Mouse (Mus musculus): ENCODE data around the gene Kif1b. TPM values are rescaled to one million over a fixed set of nuclear protein-coding genes. Genes with fewer than 3 reads are reported as not detected.

Kif1b gene
- polyA plus RNA-seq (2015; fragmentation: Nextera tagmentation; extraction: Ambion mirVana): 123 and 135 TPM in 2 replicates

DNA sequence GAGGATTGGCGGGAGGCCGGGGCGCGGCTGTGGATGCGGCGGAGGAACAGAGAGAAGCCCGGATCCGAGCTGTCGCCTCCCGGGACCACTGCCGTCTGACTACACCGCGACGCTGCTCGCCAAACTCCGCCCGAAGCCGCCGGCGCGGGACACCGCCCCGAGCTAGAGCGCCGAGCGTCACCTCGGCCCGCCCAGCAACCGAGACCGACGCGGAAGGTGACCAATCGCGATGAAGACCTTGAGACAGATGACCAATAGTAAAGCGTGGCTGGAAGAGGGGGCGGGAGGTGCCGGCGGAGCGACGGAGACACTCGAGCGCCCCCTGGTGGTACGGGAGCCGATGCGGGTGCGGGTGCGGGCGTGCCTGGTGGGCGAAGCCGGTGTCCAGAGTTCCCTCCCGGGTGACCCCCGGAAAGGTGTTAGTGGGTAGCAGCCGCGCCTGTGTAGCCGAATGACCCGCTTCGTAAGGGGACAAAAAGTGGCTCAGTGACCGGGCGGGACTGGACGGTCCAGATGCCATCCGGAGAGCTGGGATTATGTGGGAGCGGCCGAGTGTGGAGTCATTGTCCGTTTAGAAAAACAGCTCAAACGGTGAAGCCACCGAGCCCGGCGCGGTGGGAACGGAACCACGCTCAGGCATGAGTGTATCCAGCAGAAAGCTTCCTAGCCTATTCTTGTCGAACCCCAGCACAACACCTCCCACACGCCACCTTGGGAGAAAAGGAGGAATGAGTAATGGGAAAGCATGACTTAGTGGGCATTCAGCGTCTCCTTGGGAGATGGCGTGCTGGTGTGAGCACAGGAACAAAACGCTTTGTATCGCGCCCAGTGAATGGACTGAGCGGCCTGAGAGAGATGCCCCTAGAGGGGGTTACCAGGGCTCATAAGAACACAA lies at the start of gene Kif1b:
TSS of gene Kif1b (minus strand) at position 98 of the 895 bp plus-strand sequence.
- no peaks in the 10 kb centered on the region for H3K27me3 ChIP-seq
- no peaks in the 10 kb centered on the region for H3K36me3 ChIP-seq
- H3K4me2 ChIP-seq: peak within 1 kb of the TSS; percentile 87
- H3K9me3 ChIP-seq: no peaks in the 10 kb centered on the region
- peak within 1 kb of the TSS; percentile 100 for H3K9ac ChIP-seq
- WGBS: under 1% methylated on average over 78 of the region's 79 CpGs
- peak within 1 kb of the TSS; percentile 99 for H3K4me3 ChIP-seq
- peak; percentile 97 for ATAC-seq (ENCODE audit: low FRiP score, low read depth)
- H3K4me1 ChIP-seq (replicated peaks): peaks cover 43% of the 10 kb centered on the region
- H3K27ac ChIP-seq (replicated peaks): peak within 1 kb of the TSS; percentile 95

- WGBS: 98% methylated on average over 8 of the region's 8 CpGs
- peaks cover 90% of the 10 kb centered on the region for H3K36me3 ChIP-seq
- H3K27ac ChIP-seq (replicated peaks): no peak overlapping the region
- no peaks in the 10 kb centered on the region for H3K27me3 ChIP-seq
- no peak overlapping the region for H3K4me3 ChIP-seq
- H3K9ac ChIP-seq: no peak overlapping the region
- H3K4me1 ChIP-seq (replicated peaks): no peaks in the 10 kb centered on the region
- H3K9me3 ChIP-seq: no peaks in the 10 kb centered on the region
- no peak for ATAC-seq (ENCODE audit: low FRiP score, low read depth)
- no peak overlapping the region for H3K4me2 ChIP-seq
Measured at GRCm38 (mm10) chr4:149354671-149355070, 47.2 kb upstream of the Kif1b start.

GRCm38 (mm10) chr4:149351596-149352150 lies 44.2 kb upstream of the Kif1b start:
- no peak overlapping the region for H3K4me3 ChIP-seq
- no peaks in the 10 kb centered on the region for H3K4me1 ChIP-seq (replicated peaks)
- no peak for ATAC-seq (ENCODE audit: low FRiP score, low read depth)
- no peak overlapping the region for H3K27ac ChIP-seq (replicated peaks)
- H3K9ac ChIP-seq: no peak overlapping the region
- H3K4me2 ChIP-seq: no peak overlapping the region
- no peaks in the 10 kb centered on the region for H3K27me3 ChIP-seq
- H3K9me3 ChIP-seq: no peaks in the 10 kb centered on the region
- 91% methylated on average over 8 of the region's 8 CpGs for WGBS
- peaks cover 84% of the 10 kb centered on the region for H3K36me3 ChIP-seq

DNA sequence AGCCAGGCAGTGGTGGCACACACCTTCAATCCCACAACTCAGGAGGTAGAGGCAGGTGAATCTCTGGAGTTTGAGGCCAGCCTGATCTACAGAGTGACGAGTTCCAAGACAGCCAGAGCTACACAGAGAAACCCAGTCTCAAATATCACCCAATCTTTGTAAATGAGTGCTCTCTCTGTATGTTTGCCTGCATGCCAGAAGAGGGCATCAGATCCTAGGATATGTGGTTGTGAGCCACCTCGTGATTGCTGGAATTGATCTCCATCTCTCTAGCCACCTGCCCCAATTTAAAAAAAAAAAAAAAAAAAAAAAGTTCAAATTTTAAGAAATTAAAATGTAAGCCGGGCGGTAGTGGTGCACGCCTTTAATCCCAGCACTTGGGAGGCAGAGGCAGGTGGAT lies 41.5 kb upstream of the Kif1b start:
- Histone ChIP-seq H3K27ac (replicated peaks) (no peak overlapping the region), H3K36me3 (peaks cover 83% of the 10 kb centered on the region), H3K9me3 (no peaks in the 10 kb centered on the region), H3K4me1 (replicated peaks) (no peaks in the 10 kb centered on the region), H3K9ac (no peak overlapping the region), H3K4me2 (no peak overlapping the region), H3K27me3 (no peaks in the 10 kb centered on the region), H3K4me3 (no peak overlapping the region)
- no peak for ATAC-seq (ENCODE audit: low FRiP score, low read depth)
- WGBS: 77% methylated on average over 5 of the region's 5 CpGs

DNA sequence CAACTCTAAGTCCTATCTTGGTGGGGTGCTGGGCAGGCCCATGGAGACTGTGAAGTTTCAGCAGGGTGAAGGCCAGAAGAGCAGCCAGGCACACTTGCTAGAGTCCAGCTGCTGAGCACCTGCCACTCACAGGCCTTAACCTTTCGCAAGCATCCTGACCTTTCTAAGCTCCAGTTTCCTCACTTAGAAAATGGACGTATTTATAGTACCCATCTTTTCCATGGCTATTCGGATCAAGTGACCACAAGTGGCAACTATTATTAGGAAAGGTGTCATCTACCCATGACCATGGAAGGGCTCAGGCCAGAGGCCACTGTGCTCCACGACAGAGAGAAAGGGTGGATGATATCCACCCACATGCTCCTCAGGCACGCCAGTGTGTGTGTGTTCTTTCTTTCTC lies 38.4 kb upstream of the Kif1b start:
- peaks cover 84% of the 10 kb centered on the region for H3K36me3 ChIP-seq
- no peak overlapping the region for H3K9ac ChIP-seq
- no peaks in the 10 kb centered on the region for H3K4me1 ChIP-seq (replicated peaks)
- ATAC-seq (ENCODE audit: low FRiP score, low read depth): no peak
- 86% methylated on average over 5 of the region's 5 CpGs for WGBS
- no peaks in the 10 kb centered on the region for H3K9me3 ChIP-seq
- no peak overlapping the region for H3K4me3 ChIP-seq
- no peak overlapping the region for H3K4me2 ChIP-seq
- H3K27ac ChIP-seq (replicated peaks): no peak overlapping the region
- H3K27me3 ChIP-seq: no peaks in the 10 kb centered on the region

DNA sequence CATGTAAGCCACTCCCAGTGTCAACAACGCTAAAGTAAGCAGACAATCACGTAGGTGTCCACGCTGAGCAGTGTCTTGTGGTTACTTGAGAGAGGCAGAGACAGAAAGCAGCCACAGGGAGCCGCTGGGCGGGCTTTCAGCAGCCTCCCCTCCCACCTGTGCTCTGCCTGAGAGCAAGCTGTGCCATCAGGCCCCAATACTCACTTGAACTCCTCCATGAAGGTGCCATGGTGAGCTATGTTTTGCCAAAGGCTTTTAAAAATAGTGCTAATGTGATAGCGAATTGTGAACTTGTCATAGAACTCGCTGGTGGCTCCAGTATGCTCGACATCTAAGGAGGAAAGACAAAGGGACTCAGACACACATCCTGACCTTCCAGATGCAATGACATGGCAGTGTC lies 36.8 kb upstream of the Kif1b start:
- Histone ChIP-seq H3K9me3 (no peaks in the 10 kb centered on the region), H3K9ac (no peak overlapping the region), H3K27ac (replicated peaks) (no peak overlapping the region), H3K4me2 (no peak overlapping the region), H3K4me1 (replicated peaks) (no peaks in the 10 kb centered on the region), H3K27me3 (no peaks in the 10 kb centered on the region), H3K36me3 (peaks cover 80% of the 10 kb centered on the region), H3K4me3 (no peak overlapping the region)
- ATAC-seq (ENCODE audit: low FRiP score, low read depth): no peak
- WGBS: 80% methylated on average over 8 of the region's 8 CpGs

- no peak overlapping the region for H3K9ac ChIP-seq
- H3K27ac ChIP-seq (replicated peaks): no peak overlapping the region
- H3K4me1 ChIP-seq (replicated peaks): no peaks in the 10 kb centered on the region
- H3K27me3 ChIP-seq: no peaks in the 10 kb centered on the region
- peaks cover 82% of the 10 kb centered on the region for H3K36me3 ChIP-seq
- H3K4me2 ChIP-seq: no peak overlapping the region
- H3K4me3 ChIP-seq: no peak overlapping the region
- WGBS: 81% methylated on average over 2 of the region's 2 CpGs
- ATAC-seq (ENCODE audit: low FRiP score, low read depth): no peak
- H3K9me3 ChIP-seq: no peaks in the 10 kb centered on the region
Measured at GRCm38 (mm10) chr4:149340680-149341079, 33.2 kb upstream of the Kif1b start.

GRCm38 (mm10) chr4:149339426-149340214 lies 32.1 kb upstream of the Kif1b start:
- no peak overlapping the region for H3K27ac ChIP-seq (replicated peaks)
- H3K9ac ChIP-seq: no peak overlapping the region
- 70% methylated on average over 5 of the region's 5 CpGs for WGBS
- H3K27me3 ChIP-seq: no peaks in the 10 kb centered on the region
- no peaks in the 10 kb centered on the region for H3K9me3 ChIP-seq
- no peak overlapping the region for H3K4me3 ChIP-seq
- no peaks in the 10 kb centered on the region for H3K4me1 ChIP-seq (replicated peaks)
- H3K4me2 ChIP-seq: no peak overlapping the region
- H3K36me3 ChIP-seq: peaks cover 84% of the 10 kb centered on the region
- no peak for ATAC-seq (ENCODE audit: low FRiP score, low read depth)

DNA sequence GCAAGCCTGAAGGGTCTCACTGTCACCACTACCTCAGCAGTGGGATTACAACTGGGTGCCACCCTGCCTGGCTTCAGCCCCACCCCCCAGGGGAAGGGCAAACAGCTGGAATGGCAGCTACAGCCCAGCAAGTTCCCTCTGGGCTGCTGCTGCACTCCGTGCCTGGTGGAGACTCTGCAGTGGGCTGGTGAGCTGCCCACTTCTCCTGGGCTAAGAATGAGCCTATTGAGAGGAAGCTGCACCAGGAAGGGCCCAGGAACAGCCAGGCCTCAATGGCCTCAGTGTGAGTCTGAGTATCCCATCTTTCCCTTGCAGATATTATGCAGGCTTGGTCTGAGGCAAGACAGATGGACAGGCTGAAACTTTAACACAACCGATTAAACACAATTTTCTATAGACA lies 30.6 kb upstream of the Kif1b start:
- Histone ChIP-seq H3K4me2 (no peak overlapping the region), H3K36me3 (peaks cover 82% of the 10 kb centered on the region), H3K27ac (replicated peaks) (0 out of 2 replicates have a peak overlapping the region, but pooled peaks have one; percentile 20), H3K9ac (no peak overlapping the region), H3K9me3 (no peaks in the 10 kb centered on the region), H3K27me3 (no peaks in the 10 kb centered on the region), H3K4me1 (replicated peaks) (no peaks in the 10 kb centered on the region), H3K4me3 (no peak overlapping the region)
- ATAC-seq (ENCODE audit: low FRiP score, low read depth): no peak
- WGBS: 87% methylated on average over 2 of the region's 2 CpGs

GRCm38 (mm10) chr4:149337353-149337752 lies 29.9 kb upstream of the Kif1b start:
- Histone ChIP-seq H3K27me3 (no peaks in the 10 kb centered on the region), H3K9me3 (no peaks in the 10 kb centered on the region), H3K4me2 (no peak overlapping the region), H3K27ac (replicated peaks) (no peak overlapping the region), H3K36me3 (peaks cover 82% of the 10 kb centered on the region), H3K9ac (no peak overlapping the region), H3K4me1 (replicated peaks) (no peaks in the 10 kb centered on the region), H3K4me3 (no peak overlapping the region)
- 92% methylated on average over 9 of the region's 9 CpGs for WGBS
- ATAC-seq (ENCODE audit: low FRiP score, low read depth): no peak

GRCm38 (mm10) chr4:149336302-149336701 lies 28.8 kb upstream of the Kif1b start:
- Histone ChIP-seq H3K27ac (replicated peaks) (no peak overlapping the region), H3K9ac (no peak overlapping the region), H3K36me3 (peaks cover 79% of the 10 kb centered on the region), H3K27me3 (no peaks in the 10 kb centered on the region), H3K9me3 (no peaks in the 10 kb centered on the region), H3K4me1 (replicated peaks) (no peaks in the 10 kb centered on the region), H3K4me2 (no peak overlapping the region), H3K4me3 (no peak overlapping the region)
- WGBS: 92% methylated on average over 7 of the region's 7 CpGs
- ATAC-seq (ENCODE audit: low FRiP score, low read depth): no peak

DNA sequence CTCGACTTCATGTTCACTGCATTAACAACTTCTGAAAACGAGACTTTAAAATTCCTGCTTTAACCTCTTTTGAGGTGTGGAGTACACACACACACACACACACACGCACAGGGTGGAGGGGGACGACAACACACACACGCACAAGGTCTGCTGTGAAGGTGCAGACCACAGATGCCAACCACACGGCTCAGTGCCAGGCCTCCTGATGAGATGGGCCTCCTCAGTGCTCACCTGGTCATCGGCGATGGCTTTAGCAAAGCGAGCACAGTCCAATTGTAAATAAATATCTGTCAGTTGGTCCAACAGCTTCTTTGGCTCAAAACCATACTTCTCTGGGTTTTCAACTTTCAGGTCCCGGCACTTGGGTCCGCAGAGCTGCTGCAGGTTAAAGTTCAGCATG lies 27.4 kb upstream of the Kif1b start:
- ATAC-seq (ENCODE audit: low FRiP score, low read depth): no peak
- 93% methylated on average over 11 of the region's 11 CpGs for WGBS

More for the DNA sequence above, 27.4 kb upstream of the Kif1b start:
- no peaks in the 10 kb centered on the region for H3K4me1 ChIP-seq (replicated peaks)
- peaks cover 87% of the 10 kb centered on the region for H3K36me3 ChIP-seq
- H3K27me3 ChIP-seq: no peaks in the 10 kb centered on the region
- no peak overlapping the region for H3K4me2 ChIP-seq
- H3K9ac ChIP-seq: no peak overlapping the region
- no peaks in the 10 kb centered on the region for H3K9me3 ChIP-seq
- H3K27ac ChIP-seq (replicated peaks): no peak overlapping the region
- no peak overlapping the region for H3K4me3 ChIP-seq
